Mouse (Mus musculus): ENCODE results near the gene Haghl. TPM values are rescaled to one million over a fixed set of nuclear protein-coding genes. Genes with fewer than 3 reads are reported as not detected.
"Not testable (repeated sequence)": the region's sequence is repeated elsewhere in the genome, so short reads cannot be mapped to it uniquely, and the experiment has no call there.

The Haghl gene
- total RNA-seq, 2 experiments from 2014 or later = 10.9 to 15.2 TPM

DNA sequence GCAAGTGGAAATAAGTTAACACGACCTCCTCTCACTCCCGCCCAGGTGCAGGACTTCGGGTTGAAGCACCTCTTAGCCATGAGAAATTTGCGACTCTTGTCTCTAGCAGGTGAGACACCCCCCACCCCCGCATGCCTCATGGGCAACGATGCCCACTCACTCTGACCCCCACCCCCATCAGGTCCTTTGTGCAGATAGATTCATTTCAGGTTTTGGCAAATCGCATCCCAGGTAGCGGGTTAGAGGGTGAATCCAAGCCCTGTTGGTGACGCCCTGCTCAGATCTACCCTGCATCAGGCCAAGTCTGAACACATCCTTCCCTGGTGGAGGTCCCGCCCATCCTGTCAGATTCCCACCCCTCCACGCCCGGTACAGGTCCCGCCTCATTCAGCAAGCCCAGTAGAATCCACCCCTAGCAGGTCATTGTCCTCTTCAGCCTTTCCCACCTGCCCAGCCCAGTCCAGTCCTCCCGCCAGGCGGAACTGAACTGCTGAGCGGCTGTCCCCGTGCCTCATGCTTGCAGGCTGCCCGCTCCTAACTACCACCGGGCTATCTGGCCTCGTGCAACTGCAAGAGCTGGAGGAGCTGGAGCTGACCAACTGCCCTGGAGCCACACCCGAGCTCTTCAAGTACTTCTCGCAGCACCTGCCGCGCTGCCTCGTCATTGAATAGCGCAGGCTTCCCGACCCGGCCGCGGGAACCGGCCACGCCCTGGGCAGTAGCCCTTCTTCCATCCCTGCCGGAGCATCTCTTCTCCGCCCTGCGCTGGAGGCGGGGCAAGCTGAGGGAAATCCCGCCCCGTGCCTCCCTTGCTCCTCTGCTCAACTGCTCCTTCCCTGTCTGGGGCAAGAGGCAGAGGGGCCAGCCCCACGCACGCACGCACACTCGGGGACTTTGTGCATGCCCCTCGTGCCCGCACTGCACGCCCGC is 33.6 kb upstream of the Haghl start:
- peak; percentile 54 for ATAC-seq (replicated peaks; ENCODE audit: poor library complexity)

DNA sequence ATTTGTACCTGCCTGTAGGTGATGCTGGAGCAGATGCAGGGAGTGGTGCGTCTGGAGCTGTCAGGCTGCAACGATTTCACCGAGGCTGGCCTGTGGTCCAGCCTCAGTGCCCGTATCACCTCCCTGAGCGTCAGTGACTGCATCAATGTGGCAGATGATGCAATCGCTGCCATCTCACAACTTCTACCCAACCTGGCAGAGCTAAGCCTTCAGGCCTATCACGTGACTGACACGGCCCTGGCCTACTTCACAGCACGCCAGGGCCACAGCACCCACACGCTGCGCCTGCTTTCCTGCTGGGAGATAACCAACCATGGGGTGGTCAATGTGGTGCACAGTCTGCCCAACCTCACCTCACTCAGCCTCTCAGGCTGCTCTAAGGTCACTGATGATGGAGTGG is 32.2 kb upstream of the Haghl start:
- ATAC-seq (replicated peaks; ENCODE audit: poor library complexity) = no peak

- ATAC-seq (replicated peaks; ENCODE audit: poor library complexity) = peak; percentile 95
Measured at GRCm38 (mm10) chr17:25813471-25813870, 28.0 kb upstream of the Haghl start.

DNA sequence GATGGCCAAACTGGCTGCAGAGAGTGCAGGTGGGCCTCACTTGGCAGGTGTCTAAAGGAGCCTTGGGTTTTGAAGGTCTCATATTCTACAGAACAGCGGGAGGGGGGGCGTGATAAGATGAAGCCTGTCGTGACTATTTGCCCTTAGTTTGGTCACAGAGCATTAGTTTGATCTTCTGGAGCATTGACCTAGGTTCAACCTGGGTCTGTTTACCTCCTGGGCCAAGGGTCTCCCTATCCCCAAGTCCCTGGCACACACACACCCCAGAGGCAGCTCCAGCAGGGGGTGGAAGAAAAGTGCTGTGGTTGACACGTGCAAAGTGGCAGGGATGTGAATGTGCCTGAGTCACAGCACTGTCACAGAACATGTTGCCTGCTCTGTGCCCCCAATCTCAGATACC is 25.4 kb upstream of the Haghl start:
- no peak for ATAC-seq (replicated peaks; ENCODE audit: poor library complexity)

GRCm38 (mm10) chr17:25809606-25810340 is 24.3 kb upstream of the Haghl start:
- ATAC-seq (replicated peaks; ENCODE audit: poor library complexity) = no peak

GRCm38 (mm10) chr17:25808789-25809605 is 23.5 kb upstream of the Haghl start, which contains the start of gene Fbxl16:
Gene Fbxl16, plus strand, starts transcription at chr17:25809085.
- 0 out of 2 replicates have a peak, but pooled peaks have one; percentile 23 for ATAC-seq (replicated peaks; ENCODE audit: poor library complexity)

GRCm38 (mm10) chr17:25808028-25808427 is 22.6 kb upstream of the Haghl start:
- ATAC-seq (replicated peaks; ENCODE audit: poor library complexity) = no peak

DNA sequence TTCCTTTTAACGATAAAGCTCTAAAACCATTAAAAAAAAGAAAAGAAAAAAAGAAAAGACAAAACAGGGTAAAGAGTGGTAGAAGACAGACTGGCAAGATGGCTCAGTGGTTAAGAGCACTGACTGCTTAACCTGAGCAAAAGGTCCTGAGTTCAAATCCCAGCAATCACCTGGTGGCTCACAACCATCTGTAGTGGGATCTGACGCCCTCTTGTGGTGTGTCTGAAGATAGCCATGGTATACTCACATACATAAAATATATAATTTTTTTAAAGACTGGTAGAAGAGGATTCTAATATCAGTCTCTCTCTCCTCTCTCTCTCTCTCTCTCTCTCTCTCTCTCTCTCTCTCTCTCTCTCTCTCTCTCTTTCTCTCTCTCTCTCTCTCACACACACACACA is 22.0 kb upstream of the Haghl start:
- not testable (repeated sequence) for ATAC-seq (replicated peaks; ENCODE audit: poor library complexity)

DNA sequence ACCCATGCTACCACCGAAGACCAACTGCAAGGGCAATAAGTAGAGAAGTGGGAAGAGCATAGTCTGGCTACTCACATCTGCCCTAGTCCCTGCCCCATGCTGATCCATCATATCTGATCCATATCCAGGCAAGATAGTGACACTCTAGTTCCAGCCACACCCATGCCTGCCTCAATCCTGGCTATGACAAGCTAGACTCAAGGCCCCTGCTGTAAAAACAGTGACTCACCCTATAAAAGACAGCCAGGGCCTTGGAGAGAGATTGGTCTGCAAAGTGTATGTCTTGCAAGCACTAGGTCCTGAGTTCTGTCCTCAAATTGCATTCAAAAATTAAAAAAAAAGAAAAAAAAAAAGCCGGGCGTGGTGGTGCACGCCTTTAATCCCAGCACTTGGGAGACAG is 21.0 kb upstream of the Haghl start:
- no peak for ATAC-seq (replicated peaks; ENCODE audit: poor library complexity)

DNA sequence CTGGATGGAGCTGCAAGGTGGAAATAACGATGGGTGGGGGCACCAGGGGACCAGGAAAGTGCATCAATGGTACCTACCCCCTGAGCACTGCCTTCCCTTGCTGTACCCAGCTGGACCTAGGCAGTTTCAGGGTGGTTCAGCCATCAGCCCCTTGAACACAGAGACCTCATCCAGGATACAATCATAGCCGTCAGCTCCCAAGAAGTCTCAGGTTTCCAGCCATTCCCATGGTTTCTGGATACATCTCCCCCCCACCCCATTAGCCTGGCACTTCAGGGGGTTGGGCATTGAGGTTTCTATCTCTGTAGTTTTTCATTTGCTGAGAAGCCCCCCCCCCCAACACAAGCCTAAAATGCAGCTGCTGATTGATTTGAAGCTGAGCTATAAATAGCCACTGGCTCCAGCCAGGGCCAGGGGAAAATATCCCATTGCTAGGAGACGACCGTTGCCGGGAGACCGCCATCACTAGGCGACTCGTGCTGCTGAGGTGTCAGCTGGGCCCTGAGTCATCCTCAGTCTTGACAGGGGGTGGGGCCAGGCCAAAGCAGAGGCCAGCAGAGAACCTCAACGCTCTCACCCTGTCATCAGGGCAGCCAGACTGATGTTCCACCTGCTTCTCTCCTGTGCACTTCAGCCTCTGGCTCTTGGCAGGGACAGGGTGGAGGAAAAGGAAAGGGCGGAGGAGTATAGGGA is 17.5 kb upstream of the Haghl start:
- no peak for ATAC-seq (replicated peaks; ENCODE audit: poor library complexity)

GRCm38 (mm10) chr17:25801029-25801428 is 15.6 kb upstream of the Haghl start:
- ATAC-seq (replicated peaks; ENCODE audit: poor library complexity) = peak; percentile 82

GRCm38 (mm10) chr17:25796951-25797369 is 11.5 kb upstream of the Haghl start, which contains the start of gene Metrn:
Gene Metrn, minus strand, starts transcription at chr17:25797136.
- ATAC-seq (replicated peaks; ENCODE audit: poor library complexity) = peak; percentile 78

- no peak for ATAC-seq (replicated peaks; ENCODE audit: poor library complexity)
Measured at GRCm38 (mm10) chr17:25796211-25796771, 10.8 kb upstream of the Haghl start.

- no peak for ATAC-seq (replicated peaks; ENCODE audit: poor library complexity)
Measured at GRCm38 (mm10) chr17:25795609-25796092, 10.2 kb upstream of the Haghl start, which contains the start of gene AC134908.4. Gene AC134908.4, minus strand, starts transcription at chr17:25795659.

GRCm38 (mm10) chr17:25794998-25795397 is 9.5 kb upstream of the Haghl start:
- no peak for ATAC-seq (replicated peaks; ENCODE audit: poor library complexity)

DNA sequence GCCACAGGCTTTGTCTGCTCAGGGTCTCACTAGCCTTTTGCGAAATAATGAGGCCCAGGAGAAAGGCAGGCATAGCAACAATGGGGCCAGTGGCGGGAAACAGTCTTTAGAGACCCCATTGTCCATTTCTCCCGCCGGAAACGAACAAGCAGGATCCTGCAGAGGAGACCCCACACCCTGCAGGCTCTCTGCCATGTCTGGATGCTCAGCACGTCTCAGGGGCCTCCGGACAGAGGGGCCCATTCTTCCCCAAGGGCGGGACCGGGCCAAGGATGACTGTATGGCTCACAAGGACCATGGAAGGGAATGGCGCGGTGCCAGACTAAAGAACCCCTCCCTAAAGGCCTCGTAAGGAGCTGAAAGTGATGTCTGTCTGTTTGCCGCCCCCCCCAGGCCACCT is 8.7 kb upstream of the Haghl start:
- no peak for ATAC-seq (replicated peaks; ENCODE audit: poor library complexity)

DNA sequence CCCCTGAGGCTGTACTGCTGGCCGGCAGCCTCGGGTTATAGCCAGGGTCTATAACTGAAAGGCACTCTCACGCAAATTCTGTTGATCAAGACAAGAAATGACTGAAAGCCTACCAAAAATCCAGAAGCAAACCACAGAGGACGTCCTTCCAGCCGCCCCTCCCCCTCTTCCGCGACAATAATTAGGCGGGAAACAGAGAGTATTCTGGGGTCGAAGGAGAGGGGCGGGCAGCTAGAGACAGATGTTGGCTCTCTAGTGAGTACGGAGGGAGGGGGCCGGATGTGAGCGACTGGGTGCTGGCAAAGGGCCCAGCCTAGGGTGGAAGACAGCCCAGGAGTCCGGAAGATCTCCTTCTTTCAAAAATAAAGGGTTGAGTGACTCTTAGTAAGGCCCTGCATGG is 7.1 kb upstream of the Haghl start, which contains the start of gene Fam173a:
Fam173a (minus strand) TSS at position 287 of the 400 bp plus-strand sequence.
- ATAC-seq (replicated peaks; ENCODE audit: poor library complexity) = peak; percentile 57

GRCm38 (mm10) chr17:25791843-25792527 is 6.5 kb upstream of the Haghl start:
- peak; percentile 65 for ATAC-seq (replicated peaks; ENCODE audit: poor library complexity)

GRCm38 (mm10) chr17:25791320-25791842 is 5.9 kb upstream of the Haghl start:
- ATAC-seq (replicated peaks; ENCODE audit: poor library complexity) = no peak

Measured in megakaryocyte progenitor cell, adult 5-6 weeks (primary cell).